Mouse (Mus musculus) myocyte (in vitro differentiated cells): ENCODE data around the gene Pola2.

Source experiments
- CEBPB ChIP-seq: IDR thresholded peaks from 2 replicates; pipeline ENCODE4 v1.6.1; 2011; ENCODE audit warnings: mild to moderate bottlenecking, moderate library complexity; ENCODE audit not compliant: poor library complexity, insufficient read depth, severe bottlenecking
- E2F4 ChIP-seq: IDR thresholded peaks from one replicate; pipeline ENCODE4 v1.6.1; 2011; ENCODE audit warnings: mild to moderate bottlenecking, control low read depth, moderate library complexity; ENCODE audit not compliant: insufficient read depth
- MAX ChIP-seq: IDR thresholded peaks from one replicate; pipeline ENCODE4 v1.6.1; 2011; ENCODE audit warnings: low read depth, mild to moderate bottlenecking, control low read depth
- MYOD1 ChIP-seq, 3 experiments: IDR thresholded peaks; one replicate each; pipeline ENCODE4 v1.6.1; 2011; ENCODE audit warnings: control low read depth in 2 of 3, low read depth in 2 of 3, mild to moderate bottlenecking in 2 of 3, moderate library complexity in 1 of 3; ENCODE audit not compliant: insufficient read length in 2 of 3, control insufficient read depth in 1 of 3
- MYOG ChIP-seq, 3 experiments: IDR thresholded peaks; one replicate each; pipeline ENCODE4 v1.6.1; 2011; ENCODE audit warnings: control low read depth in 2 of 3, low read depth in 2 of 3, mild to moderate bottlenecking in 2 of 3; ENCODE audit not compliant: insufficient read length in 2 of 3, control insufficient read depth in 1 of 3, insufficient read depth in 1 of 3
- POLR2A ChIP-seq: IDR thresholded peaks from one replicate; pipeline ENCODE4 v1.6.1; 2011; ENCODE audit warnings: low read depth, mild to moderate bottlenecking, control low read depth, moderate library complexity; ENCODE audit not compliant: insufficient read length
- POLR2AphosphoS2 ChIP-seq: IDR thresholded peaks from one replicate; pipeline ENCODE4 v1.6.1; 2011; ENCODE audit warnings: low read depth, control low read depth; ENCODE audit not compliant: insufficient read length
- REST ChIP-seq: IDR thresholded peaks from one replicate; pipeline ENCODE4 v1.6.1; 2011; ENCODE audit warnings: mild to moderate bottlenecking, control low read depth, moderate library complexity; ENCODE audit not compliant: insufficient read depth, insufficient read length
- TCF12 ChIP-seq: IDR thresholded peaks from one replicate; pipeline ENCODE4 v1.6.1; 2011; ENCODE audit warnings: mild to moderate bottlenecking, control low read depth; ENCODE audit not compliant: poor library complexity, insufficient read depth, severe bottlenecking
- USF1 ChIP-seq: IDR thresholded peaks from one replicate; pipeline ENCODE4 v1.6.1; 2011; ENCODE audit warnings: low read depth, mild to moderate bottlenecking, control low read depth, moderate library complexity

GRCm38 (mm10) chr19:6005541-6005940, 41.5 kb upstream of the Pola2 start:
- TF ChIP-seq POLR2A (no peak), POLR2AphosphoS2 (no peak), E2F4 (no peak), TCF12 (no peak), MAX (no peak), MYOD1 (IDR thresholded peaks at IDR 0.05; ENCODE audit: control insufficient read depth in 1 of 3, insufficient read length in 2 of 3, low read depth in 2 of 3) (no peak), CEBPB (no peak), MYOG (IDR thresholded peaks at IDR 0.05; ENCODE audit: control insufficient read depth in 1 of 3, insufficient read depth in 1 of 3, insufficient read length in 2 of 3, low read depth in 2 of 3) (no peak), REST (no peak), USF1 (no peak)
